Mouse (Mus musculus): ENCODE data around the gene Dchs1.

The Dchs1 gene

GRCm38 (mm10) chr7:105784556-105784955 is 2.9 kb downstream of the Dchs1 start:
- DNase-seq (ENCODE audit: low spot score in 2 of 2), result no peak

- no peak for DNase-seq (ENCODE audit: low spot score in 2 of 2)
Measured at GRCm38 (mm10) chr7:105783861-105784260, 3.6 kb downstream of the Dchs1 start.

DNA sequence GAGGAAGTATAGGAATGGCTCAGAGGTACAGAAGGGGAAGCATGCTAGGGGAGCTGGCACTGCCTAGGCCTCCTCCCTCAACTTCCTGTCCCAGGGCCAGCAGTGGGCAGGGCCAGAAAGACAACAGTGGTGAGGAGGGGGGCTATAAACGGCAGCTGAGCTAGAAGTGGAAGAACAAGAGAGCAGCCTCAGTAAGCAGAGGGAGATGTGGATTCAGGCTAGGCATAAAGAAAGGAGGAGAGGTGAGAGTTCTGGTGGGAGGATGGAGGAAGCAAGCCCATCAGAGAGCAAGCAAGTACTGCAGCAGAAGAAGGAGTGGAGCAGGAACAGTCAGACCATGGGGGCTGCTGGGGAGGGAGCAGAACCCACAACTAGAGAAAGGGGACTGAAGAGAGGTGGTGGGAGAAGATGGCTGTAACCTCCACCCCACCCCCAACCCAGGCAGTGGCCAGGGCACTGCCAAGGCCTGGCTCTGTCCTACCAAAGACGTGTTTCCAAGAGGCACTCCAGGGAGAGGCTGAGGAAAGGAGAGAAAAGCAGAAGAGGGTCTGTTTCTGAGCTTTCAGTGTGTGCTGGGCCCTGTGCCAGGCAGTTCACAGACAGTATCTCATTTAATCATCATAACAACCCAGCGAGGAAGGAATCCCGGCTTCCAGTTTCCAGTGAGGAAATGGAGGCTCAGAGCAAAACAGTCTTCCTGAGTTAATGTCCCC is 8.7 kb downstream of the Dchs1 start:
- peak; percentile 52 to 68 for DNase-seq (ENCODE audit: low spot score in 2 of 2)

GRCm38 (mm10) chr7:105777797-105778552 is 9.5 kb downstream of the Dchs1 start:
- DNase-seq (ENCODE audit: low spot score in 2 of 2), result peak; percentile 87 to 88

DNA sequence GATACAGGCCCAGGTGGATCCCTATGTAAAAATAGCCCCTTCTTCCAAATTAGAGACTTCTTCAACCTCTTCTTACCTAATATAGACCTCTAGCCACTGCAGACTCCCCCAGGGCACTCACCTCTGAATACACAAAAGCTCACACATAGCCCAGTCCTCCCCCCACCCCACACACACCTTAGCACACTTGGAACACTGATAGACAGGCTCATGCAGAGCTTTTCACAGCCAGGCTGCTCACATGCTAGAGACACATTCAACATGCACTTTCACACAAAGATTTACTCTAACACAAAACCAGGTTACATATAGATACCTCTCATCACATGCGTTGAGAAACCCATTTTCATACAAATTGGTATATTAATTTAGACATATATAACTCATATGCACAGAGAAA is 10.1 kb downstream of the Dchs1 start:
- no peak for DNase-seq (ENCODE audit: low spot score in 2 of 2)

- no peak for DNase-seq (ENCODE audit: low spot score in 2 of 2)
Measured at GRCm38 (mm10) chr7:105776026-105776425, 11.4 kb downstream of the Dchs1 start.

DNA sequence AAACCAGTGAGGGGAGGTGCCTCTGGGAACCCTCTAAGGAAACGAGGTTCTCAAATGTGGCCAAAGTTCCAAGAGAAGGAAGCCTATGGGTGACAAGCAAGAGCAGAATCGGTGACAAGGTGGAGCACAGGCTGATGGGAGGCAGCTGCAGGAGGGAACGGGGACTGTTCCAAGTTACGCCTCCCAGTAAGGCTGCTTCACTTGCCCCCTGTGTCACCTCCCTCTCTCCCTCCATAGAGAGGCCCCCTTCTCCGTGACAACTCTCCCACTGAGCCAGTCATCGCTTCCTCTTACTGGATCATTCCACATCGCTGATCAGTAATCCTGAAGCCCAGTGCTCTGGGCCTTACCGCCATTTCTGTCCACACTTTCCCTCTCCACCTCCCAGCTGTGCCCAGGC is 12.8 kb downstream of the Dchs1 start:
- DNase-seq (ENCODE audit: low spot score in 2 of 2), result no peak

DNA sequence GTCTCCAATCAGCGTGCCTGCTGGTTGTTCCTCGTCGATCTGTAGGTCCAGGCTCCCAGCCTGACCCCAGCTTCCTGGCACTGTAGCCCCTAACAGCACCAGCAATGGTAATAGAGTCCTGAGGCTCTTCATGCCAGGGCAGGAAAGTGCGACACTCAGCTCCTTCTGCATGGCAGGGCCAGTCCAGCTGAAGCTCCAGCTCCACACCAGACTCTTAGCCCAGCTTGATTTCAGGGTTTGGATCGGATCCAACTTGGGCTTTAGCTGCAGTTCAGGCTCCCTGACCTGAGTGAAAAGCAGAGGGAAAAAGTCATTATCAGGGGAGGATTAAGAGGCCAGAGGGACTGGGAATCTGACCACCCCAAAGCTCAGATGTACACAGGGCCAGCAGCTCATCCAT is 14.4 kb downstream of the Dchs1 start:
- no peak for DNase-seq (ENCODE audit: low spot score in 2 of 2)

DNA sequence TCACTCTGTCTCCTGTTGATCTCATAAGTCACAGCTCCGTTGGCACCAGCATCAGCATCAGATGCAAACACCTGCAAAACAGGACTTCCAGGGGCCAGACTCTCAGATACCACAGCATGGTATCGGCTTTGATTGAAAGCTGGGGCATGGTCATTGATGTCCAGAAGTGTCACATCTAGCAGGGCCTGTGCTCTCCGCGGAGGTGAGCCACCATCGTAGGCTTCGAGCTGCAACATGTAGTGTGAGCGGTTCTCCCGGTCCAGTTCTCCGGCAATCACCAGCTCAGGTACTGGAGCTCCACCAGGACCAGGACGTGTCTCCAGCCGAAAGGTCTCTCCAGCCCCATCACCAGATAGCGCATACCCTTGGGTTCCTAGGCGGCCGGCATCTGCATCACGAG is 15.1 kb downstream of the Dchs1 start:
- DNase-seq (ENCODE audit: low spot score in 2 of 2), result no peak

DNA sequence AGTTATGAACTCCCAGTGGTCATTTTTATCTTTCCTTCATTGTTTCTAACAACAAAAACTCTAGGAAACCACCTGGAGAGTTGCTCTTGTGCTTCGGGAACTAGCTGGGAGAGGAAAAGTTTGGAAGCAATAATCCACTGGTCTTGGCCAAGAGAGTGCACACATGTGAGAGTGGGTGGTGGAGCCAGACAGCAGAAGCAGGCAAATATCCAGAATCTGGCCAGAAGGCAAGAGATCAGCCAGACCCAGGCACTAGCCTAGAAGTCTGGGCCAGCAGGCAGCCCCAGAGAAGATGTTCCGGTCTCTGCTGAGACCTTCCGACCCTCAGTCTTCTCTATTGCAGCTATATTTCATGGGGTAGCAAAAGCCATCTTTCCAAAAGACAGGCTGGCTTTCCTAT is 17.5 kb downstream of the Dchs1 start:
- DNase-seq (ENCODE audit: low spot score in 2 of 2), result peak; percentile 46 to 61

- DNase-seq (ENCODE audit: low spot score in 2 of 2), result peak; percentile 36 to 55
Measured at GRCm38 (mm10) chr7:105767729-105768165, 19.7 kb downstream of the Dchs1 start.

GRCm38 (mm10) chr7:105764331-105764730 is 23.1 kb downstream of the Dchs1 start:
- no peak for DNase-seq (ENCODE audit: low spot score in 2 of 2)

GRCm38 (mm10) chr7:105762517-105763270 is 24.8 kb downstream of the Dchs1 start:
- DNase-seq (ENCODE audit: low spot score in 2 of 2), result no peak

DNA sequence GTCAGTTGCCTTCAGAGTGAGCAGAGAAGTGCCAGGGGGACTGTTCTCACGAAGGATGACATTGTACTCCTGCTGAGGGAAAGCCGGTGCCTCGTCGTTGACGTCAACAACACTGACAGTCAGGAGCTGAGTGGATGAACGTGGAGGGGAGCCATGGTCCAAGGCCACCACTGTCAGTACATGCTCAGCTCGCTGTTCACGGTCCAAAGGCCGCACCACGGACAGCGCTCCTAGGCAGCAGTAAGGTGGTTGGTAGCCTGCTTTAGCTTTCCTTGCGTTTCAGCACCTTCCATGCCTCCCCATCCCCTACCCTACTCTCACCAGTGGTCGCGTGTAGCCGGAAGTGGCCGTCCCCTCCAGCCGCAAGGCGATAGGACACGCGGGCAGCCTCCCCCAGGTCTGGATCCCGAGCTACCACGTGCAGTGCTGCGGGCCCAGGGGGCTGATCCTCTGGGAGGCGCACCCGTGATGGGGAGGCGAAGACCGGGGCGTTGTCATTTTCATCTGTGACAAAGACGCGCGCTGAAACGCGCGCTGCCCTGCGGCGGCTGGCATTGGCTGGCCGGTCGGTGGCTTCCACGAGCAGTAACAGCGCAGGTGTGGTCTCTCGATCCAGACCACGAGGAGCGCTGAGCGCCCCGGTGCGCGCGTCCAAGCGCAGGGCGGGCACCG is 25.5 kb downstream of the Dchs1 start:
- DNase-seq (ENCODE audit: low spot score in 2 of 2), result no peak

DNA sequence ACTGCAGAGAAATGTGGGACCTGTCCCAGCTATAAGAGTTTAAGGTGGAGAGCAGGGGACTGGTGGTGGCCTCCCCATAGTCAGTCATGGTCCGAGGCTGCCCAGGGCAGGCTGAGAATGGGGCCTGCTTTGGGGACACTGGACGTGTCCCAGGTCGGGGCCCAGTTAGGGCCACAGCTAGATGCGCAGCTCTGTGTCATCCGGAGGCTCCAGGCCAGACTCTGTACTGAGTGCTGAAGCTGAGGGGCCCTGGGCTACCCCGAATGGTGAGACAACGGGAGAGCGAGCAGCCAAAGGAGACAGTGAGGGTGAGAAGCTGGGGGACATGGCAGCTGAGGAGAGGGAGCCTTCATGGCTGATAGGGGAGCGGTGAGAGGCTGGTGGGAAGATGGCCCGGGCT is 34.2 kb downstream of the Dchs1 start:
- DNase-seq (ENCODE audit: low spot score in 2 of 2), result no peak

GRCm38 (mm10) chr7:105752716-105753115 is 34.7 kb downstream of the Dchs1 start:
- DNase-seq (ENCODE audit: low spot score in 2 of 2), result no peak

GRCm38 (mm10) chr7:105751491-105752433 is 35.7 kb downstream of the Dchs1 start, which contains the start of gene Tpp1:
Gene Tpp1 (minus strand): TSS chr7:105752235.
- DNase-seq (ENCODE audit: low spot score in 2 of 2), result peak; percentile 92 to 95

- DNase-seq (ENCODE audit: low spot score in 2 of 2), result no peak
Measured at GRCm38 (mm10) chr7:105747776-105748175, 39.7 kb downstream of the Dchs1 start.

GRCm38 (mm10) chr7:105743926-105744590 is 43.4 kb downstream of the Dchs1 start, which contains the start of gene Taf10:
Gene Taf10 (minus strand): TSS chr7:105744361.
- DNase-seq (ENCODE audit: low spot score in 2 of 2), result peak; percentile 85 to 86

Data from heart, adult 9 months (tissue).